Mouse (Mus musculus) adrenal gland, postnatal 10 days (tissue): ENCODE results near the gene Efcab8. TPM values are rescaled to one million over a fixed set of nuclear protein-coding genes. Genes with fewer than 3 reads are reported as not detected.

Experiments
- DNase-seq: peaks from one replicate; pipeline ENCODE4 v3.0.0; 2021; ENCODE audit warnings: mixed read lengths
- long read RNA-seq, 2 experiments: library from polyadenylated mRNA; stranded (forward); transcript quantifications; one replicate each; pipeline ENCODE4 v2.0.0; 2021
- total RNA-seq, 2 experiments: library from RNA; stranded (reverse); gene quantifications; 2 replicates each; pipeline ENCODE4 v1.2.3; 2021

Gene Efcab8
- total RNA-seq: under 1 TPM; 0.18 to 0.30 TPM
- long read RNA-seq, experiment 1, partial matches to known transcripts: 0 of 2 reads
- long read RNA-seq, experiment 1, other reads (novel, unspliced or antisense): 2 of 2 reads
- long read RNA-seq, experiment 2: 0 reads

- no peak for DNase-seq
Observed at GRCm38 (mm10) chr2:153779394-153779981, at the start of gene Efcab8. TSS of gene Efcab8 (plus strand) at chr2:153779931.

GRCm38 (mm10) chr2:153734033-153734432, 45.7 kb upstream of the Efcab8 start:
- DNase-seq: no peak

GRCm38 (mm10) chr2:153740500-153741436, 39.0 kb upstream of the Efcab8 start, which contains the start of gene Mapre1:
TSS of gene Mapre1 (plus strand) at chr2:153741274.
- peak; percentile 100 for DNase-seq

- no peak for DNase-seq
Observed at GRCm38 (mm10) chr2:153741437-153742065, 38.2 kb upstream of the Efcab8 start.

- DNase-seq: no peak
Observed at GRCm38 (mm10) chr2:153747994-153748393, 31.7 kb upstream of the Efcab8 start.

- DNase-seq: no peak
Observed at GRCm38 (mm10) chr2:153750363-153750762, 29.4 kb upstream of the Efcab8 start.

- DNase-seq: no peak
Observed at GRCm38 (mm10) chr2:153762121-153762520, 17.6 kb upstream of the Efcab8 start.

- DNase-seq: no peak
Observed at GRCm38 (mm10) chr2:153767484-153767883, 12.2 kb upstream of the Efcab8 start.

GRCm38 (mm10) chr2:153768881-153769280, 10.8 kb upstream of the Efcab8 start:
- no peak for DNase-seq

- DNase-seq: no peak
Observed at GRCm38 (mm10) chr2:153772950-153773349, 6.8 kb upstream of the Efcab8 start.

- DNase-seq: no peak
Observed at GRCm38 (mm10) chr2:153775472-153775871, 4.3 kb upstream of the Efcab8 start.

GRCm38 (mm10) chr2:153778638-153779362, 931 bp upstream of the Efcab8 start:
- DNase-seq: peak; percentile 92

GRCm38 (mm10) chr2:153781181-153781580, 1.4 kb downstream of the Efcab8 start:
- no peak for DNase-seq

- DNase-seq: peak; percentile 36
Observed at GRCm38 (mm10) chr2:153784668-153785067, 4.9 kb downstream of the Efcab8 start.

GRCm38 (mm10) chr2:153793366-153793765, 13.6 kb downstream of the Efcab8 start:
- no peak for DNase-seq

- DNase-seq: peak; percentile 17
Observed at GRCm38 (mm10) chr2:153795090-153795489, 15.4 kb downstream of the Efcab8 start.

GRCm38 (mm10) chr2:153807464-153807863, 27.7 kb downstream of the Efcab8 start:
- peak; percentile 83 for DNase-seq

- DNase-seq: peak; percentile 57
Observed at GRCm38 (mm10) chr2:153808146-153808545, 28.4 kb downstream of the Efcab8 start.

- no peak for DNase-seq
Observed at GRCm38 (mm10) chr2:153808841-153809240, 29.1 kb downstream of the Efcab8 start.

GRCm38 (mm10) chr2:153809921-153810320, 30.2 kb downstream of the Efcab8 start:
- DNase-seq: peak; percentile 74

GRCm38 (mm10) chr2:153822005-153822543, 42.3 kb downstream of the Efcab8 start:
- no peak for DNase-seq

- DNase-seq: no peak
Observed at GRCm38 (mm10) chr2:153824593-153824992, 44.9 kb downstream of the Efcab8 start.
